In genomic region chr13:114964233-114964632, GRCm38 (mm10) we compare ENCODE assay signal across 8 mouse cellular contexts. TPM values are rescaled to one million over a fixed set of nuclear protein-coding genes. Genes with fewer than 3 reads are reported as not detected.
DNase-seq lines count a peak whose midpoint lies in the region; ATAC-seq lines count a peak whose summit lies in the region.

No protein-coding gene starts in this region.

- ATAC-seq in forebrain, embryonic 12.5 days (ENCODE audit: low FRiP score) = peak; percentile 89
- ATAC-seq in heart, embryonic 16.5 days (replicated peaks; ENCODE audit: extremely low read depth, insufficient read depth, low FRiP score) = peak; percentile 83
- peak; percentile 15; the same call in 1 of the 2 replicates for ATAC-seq in liver, embryonic 12.5 days
- ATAC-seq in neural tube, embryonic 11.5 days (ENCODE audit: insufficient read depth, low FRiP score, low TSS enrichment) = peak; percentile 86
- peak; percentile 69 for ATAC-seq in stomach, embryonic 16.5 days (ENCODE audit: insufficient read depth, low FRiP score)

- H3K27ac ChIP-seq in forebrain, embryonic 12.5 days = no peak overlapping the region
- no peak overlapping the region for H3K27ac ChIP-seq in heart, embryonic 16.5 days (ENCODE audit: low read length)
- no peak overlapping the region for H3K27ac ChIP-seq in liver, embryonic 12.5 days
- H3K27ac ChIP-seq in neural tube, embryonic 11.5 days (ENCODE audit: low read depth, low read length) = no peak overlapping the region
- no peak overlapping the region for H3K27ac ChIP-seq in stomach, embryonic 16.5 days (ENCODE audit: low read length)

- H3K9me3 ChIP-seq in forebrain, embryonic 12.5 days = no peaks in the 10 kb centered on the region
- H3K9me3 ChIP-seq in heart, embryonic 16.5 days (replicated peaks; ENCODE audit: control insufficient read depth, low read length) = no peaks in the 10 kb centered on the region
- H3K9me3 ChIP-seq in liver, embryonic 12.5 days (replicated peaks) = no peaks in the 10 kb centered on the region
- H3K9me3 ChIP-seq in neural tube, embryonic 11.5 days (ENCODE audit: control insufficient read depth, low read length) = no peaks in the 10 kb centered on the region
- H3K9me3 ChIP-seq in stomach, embryonic 16.5 days (replicated peaks; ENCODE audit: control insufficient read depth, low read length) = no peaks in the 10 kb centered on the region

- H3K9ac ChIP-seq in forebrain, embryonic 12.5 days = no peak overlapping the region
- H3K9ac ChIP-seq in heart, embryonic 16.5 days (ENCODE audit: low read length) = no peak overlapping the region
- no peak overlapping the region for H3K9ac ChIP-seq in liver, embryonic 12.5 days
- no peak overlapping the region for H3K9ac ChIP-seq in neural tube, embryonic 11.5 days (ENCODE audit: low read length)
- H3K9ac ChIP-seq in stomach, embryonic 16.5 days (ENCODE audit: low read length) = no peak overlapping the region

- no peak overlapping the region for H3K4me3 ChIP-seq in forebrain, embryonic 12.5 days (replicated peaks)
- no peak overlapping the region for H3K4me3 ChIP-seq in heart, embryonic 16.5 days (ENCODE audit: low read length)
- H3K4me3 ChIP-seq in liver, embryonic 12.5 days = no peak overlapping the region
- H3K4me3 ChIP-seq in neural tube, embryonic 11.5 days (ENCODE audit: low read depth, low read length) = no peak overlapping the region
- no peak overlapping the region for H3K4me3 ChIP-seq in stomach, embryonic 16.5 days (replicated peaks; ENCODE audit: low read length)

- no peaks in the 10 kb centered on the region for H3K4me1 ChIP-seq in forebrain, embryonic 12.5 days
- no peaks in the 10 kb centered on the region for H3K4me1 ChIP-seq in heart, embryonic 16.5 days (ENCODE audit: control insufficient read depth, insufficient read depth, low read length)
- no peaks in the 10 kb centered on the region for H3K4me1 ChIP-seq in liver, embryonic 12.5 days
- no peaks in the 10 kb centered on the region for H3K4me1 ChIP-seq in neural tube, embryonic 11.5 days (ENCODE audit: control insufficient read depth, insufficient read depth, low read length)
- H3K4me1 ChIP-seq in stomach, embryonic 16.5 days (ENCODE audit: control insufficient read depth, insufficient read depth, low read length) = no peaks in the 10 kb centered on the region

- DNase-seq in CD8-positive naive resting alpha-beta T cell, adult 2 months (ENCODE audit: low read depth in 2 of 2, low spot score in 2 of 2) = peak; percentile 64 to 82
- peak; percentile 20 for DNase-seq in brain, embryonic 18.5 days (ENCODE audit: low read depth, low spot score)
- DNase-seq in kidney, postnatal 14 days = peak; percentile 77
- peak; percentile 81 for DNase-seq in neural tube, embryonic 11.5 days (ENCODE audit: low spot score)

- H3K4me2 ChIP-seq in forebrain, embryonic 12.5 days = no peak overlapping the region
- H3K4me2 ChIP-seq in heart, embryonic 16.5 days (ENCODE audit: low read depth, low read length) = no peak overlapping the region
- no peak overlapping the region for H3K4me2 ChIP-seq in liver, embryonic 12.5 days
- no peak overlapping the region for H3K4me2 ChIP-seq in neural tube, embryonic 11.5 days (ENCODE audit: low read depth)
- H3K4me2 ChIP-seq in stomach, embryonic 16.5 days (ENCODE audit: low read depth, low read length) = no peak overlapping the region

- no peaks in the 10 kb centered on the region for H3K27me3 ChIP-seq in forebrain, embryonic 12.5 days
- no peaks in the 10 kb centered on the region for H3K27me3 ChIP-seq in heart, embryonic 16.5 days (ENCODE audit: control insufficient read depth, insufficient read depth, low read length)
- H3K27me3 ChIP-seq in liver, embryonic 12.5 days (replicated peaks) = no peaks in the 10 kb centered on the region
- no peaks in the 10 kb centered on the region for H3K27me3 ChIP-seq in neural tube, embryonic 11.5 days (ENCODE audit: control insufficient read depth, insufficient read depth, low read length)
- no peaks in the 10 kb centered on the region for H3K27me3 ChIP-seq in stomach, embryonic 16.5 days (ENCODE audit: control insufficient read depth, insufficient read depth, low read length)

- WGBS in forebrain, embryonic 12.5 days = 38% methylated on average over 2 of the region's 2 CpGs
- WGBS in heart, embryonic 16.5 days = 30% methylated on average over 2 of the region's 2 CpGs
- 35% methylated on average over 2 of the region's 2 CpGs for WGBS in liver, embryonic 12.5 days (ENCODE audit: insufficient replicate concordance)
- WGBS in neural tube, embryonic 11.5 days = 31% methylated on average over 2 of the region's 2 CpGs
- 45% methylated on average over 2 of the region's 2 CpGs for WGBS in stomach, embryonic 16.5 days

- H3K36me3 ChIP-seq in forebrain, embryonic 12.5 days (replicated peaks) = no peaks in the 10 kb centered on the region
- peaks cover 26% of the 10 kb centered on the region for H3K36me3 ChIP-seq in heart, embryonic 16.5 days (ENCODE audit: control insufficient read depth, insufficient read depth)
- H3K36me3 ChIP-seq in liver, embryonic 12.5 days = no peaks in the 10 kb centered on the region
- H3K36me3 ChIP-seq in neural tube, embryonic 11.5 days (ENCODE audit: control insufficient read depth, insufficient read depth, low read length) = no peaks in the 10 kb centered on the region
- no peaks in the 10 kb centered on the region for H3K36me3 ChIP-seq in stomach, embryonic 16.5 days (ENCODE audit: control insufficient read depth, insufficient read depth, low read length)

RNA-seq across cellular contexts. Expression of gene Itga2, which starts 32.3 kb away (rescaled TPM):
- polyA plus RNA-seq in forebrain, embryonic 12.5 days (2016; fragmentation: Nextera tagmentation; extraction: Ambion mirVana) = 1.3 and 1.4 TPM in 2 replicates
- 1.9 and 3.8 TPM in 2 replicates for polyA plus RNA-seq in heart, embryonic 16.5 days (2015; fragmentation: Nextera tagmentation; extraction: Ambion mirVana)
- 0.96 and 2.2 TPM in 2 replicates for polyA plus RNA-seq in liver, embryonic 12.5 days (2016; fragmentation: Nextera tagmentation; extraction: Ambion mirVana)
- 0.92 and 2.1 TPM in 2 replicates for polyA plus RNA-seq in neural tube, embryonic 11.5 days (2014; fragmentation: Nextera tagmentation; extraction: Ambion mirVana)
- polyA plus RNA-seq in stomach, embryonic 16.5 days (2015; fragmentation: Nextera tagmentation; extraction: Ambion mirVana) = 6.7 TPM in 2 replicates

Comparison
In these comparisons a context has a peak if more than half of its experiments do, and no peak if none do; other contexts are left out.
1. DNase-seq: peak in every context shown above with its lines; median percentile 81 in neural tube, embryonic 11.5 days; 77 in kidney, postnatal 14 days; 73 in CD8-positive naive resting alpha-beta T cell, adult 2 months; 20 in brain, embryonic 18.5 days.
2. ATAC-seq: peak in every context shown above with its lines; median percentile 89 in forebrain, embryonic 12.5 days; 86 in neural tube, embryonic 11.5 days; 83 in heart, embryonic 16.5 days; 69 in stomach, embryonic 16.5 days; 15 in liver, embryonic 12.5 days.